Mouse (Mus musculus): ENCODE measurements around the gene Fam214a. TPM values are rescaled to one million over a fixed set of nuclear protein-coding genes. Genes with fewer than 3 reads are reported as not detected.

Fam214a gene
- polyA plus RNA-seq, 1 experiment from 2014 or later = 13.3 TPM

DNA sequence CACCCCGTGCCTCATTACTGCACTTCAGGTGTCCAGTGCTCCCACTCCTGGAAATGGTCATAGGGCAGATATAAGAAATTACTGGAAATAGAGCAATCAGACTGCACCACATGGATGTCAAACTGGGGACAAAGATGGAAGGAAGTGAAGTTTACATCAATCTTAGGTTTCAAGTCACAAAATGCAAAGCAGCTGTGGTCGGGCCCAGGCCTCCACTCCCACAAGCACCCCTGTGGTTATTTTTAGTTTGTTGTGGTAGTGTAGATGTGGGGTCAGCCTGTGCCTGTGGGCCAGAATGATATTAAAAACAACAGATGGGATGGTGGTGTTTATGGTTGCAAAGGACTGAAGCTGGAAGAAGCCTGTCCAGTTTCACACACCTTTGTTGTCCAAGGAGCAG, 33.1 kb downstream of the Fam214a start:
- no peak overlapping the region for H3K4me3 ChIP-seq (ENCODE audit: low read depth, low read length)
- 57% methylated on average over 2 of the region's 2 CpGs for WGBS
- no peaks in the 10 kb centered on the region; the same call in 1 of the 2 replicates for H3K4me1 ChIP-seq (ENCODE audit: control insufficient read depth, insufficient read depth, low read length)
- H3K27me3 ChIP-seq (ENCODE audit: control insufficient read depth, insufficient read depth, low read length) = no peaks in the 10 kb centered on the region
- H3K9me3 ChIP-seq (replicated peaks; ENCODE audit: control insufficient read depth, low read length) = no peaks in the 10 kb centered on the region
- H3K4me2 ChIP-seq (ENCODE audit: low read depth, low read length) = no peak overlapping the region
- no peaks in the 10 kb centered on the region for H3K36me3 ChIP-seq (replicated peaks; ENCODE audit: control insufficient read depth, insufficient read depth, low read depth, low read length)
- no peak overlapping the region for H3K9ac ChIP-seq (replicated peaks; ENCODE audit: low read length)
- no peak for ATAC-seq (replicated peaks; ENCODE audit: insufficient number of reproducible peaks, low FRiP score, low TSS enrichment, low read depth)
- DNase-seq (ENCODE audit: low spot score) = peak; percentile 35
- H3K27ac ChIP-seq (replicated peaks; ENCODE audit: low read depth, low read length) = no peak overlapping the region

DNA sequence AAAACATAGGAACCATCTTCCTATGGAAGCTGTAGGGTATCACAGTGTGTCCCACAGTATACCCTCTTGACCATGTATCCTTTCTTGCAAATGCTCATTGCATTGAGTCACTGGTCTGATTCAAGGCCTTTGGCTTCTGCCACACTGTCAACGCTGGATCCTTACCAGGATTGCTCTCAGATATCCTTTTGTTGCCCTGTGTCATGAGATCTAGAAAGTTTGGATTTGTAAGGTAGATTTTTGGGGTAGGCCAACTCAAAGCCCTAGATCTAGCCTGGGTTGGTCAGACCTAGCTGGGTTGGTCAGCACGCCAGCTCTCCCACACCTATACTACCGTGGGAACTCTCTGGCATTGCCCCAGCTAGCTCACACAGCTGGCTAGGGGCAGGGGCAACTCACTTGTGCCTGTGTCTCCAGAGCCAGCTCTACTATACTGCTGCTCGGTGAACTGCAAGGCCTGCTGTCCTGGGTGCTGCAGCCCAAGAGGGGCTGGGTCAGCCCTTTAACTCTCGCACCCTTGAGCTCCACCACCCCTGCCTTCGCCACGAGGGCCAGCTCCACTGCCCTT, 36.3 kb downstream of the Fam214a start:
- peak; percentile 48; the same call in 1 of the 2 replicates for ATAC-seq (replicated peaks; ENCODE audit: insufficient number of reproducible peaks, low FRiP score, low TSS enrichment, low read depth)
- WGBS = 87% methylated on average over 7 of the region's 7 CpGs

DNA sequence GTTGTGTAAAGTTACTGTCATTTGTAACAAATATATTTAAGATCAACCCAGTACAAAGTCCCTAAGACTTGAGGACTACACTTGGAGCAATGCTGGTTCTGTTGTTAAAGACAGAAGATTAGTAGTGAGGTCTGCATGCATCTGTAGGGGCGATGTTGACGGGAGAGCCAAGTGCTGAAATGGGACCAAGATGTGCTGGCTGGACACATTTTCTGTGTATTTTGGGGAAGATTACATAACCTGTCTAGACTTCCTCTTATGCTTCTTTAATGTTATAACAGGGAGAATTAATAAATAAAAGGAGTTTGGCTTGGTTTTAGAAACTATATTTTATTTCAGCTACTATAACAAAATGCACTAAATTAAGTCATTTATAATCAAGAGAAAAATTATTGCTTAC, 37.3 kb downstream of the Fam214a start:
- no peaks in the 10 kb centered on the region for H3K36me3 ChIP-seq (replicated peaks; ENCODE audit: control insufficient read depth, insufficient read depth, low read depth, low read length)
- no peak overlapping the region for H3K4me2 ChIP-seq (ENCODE audit: low read depth, low read length)
- no peaks in the 10 kb centered on the region for H3K27me3 ChIP-seq (ENCODE audit: control insufficient read depth, insufficient read depth, low read length)
- DNase-seq (ENCODE audit: low spot score) (no peak), ATAC-seq (replicated peaks; ENCODE audit: insufficient number of reproducible peaks, low FRiP score, low TSS enrichment, low read depth) (no peak)
- H3K4me1 ChIP-seq (ENCODE audit: control insufficient read depth, insufficient read depth, low read length) = no peaks in the 10 kb centered on the region; the same call in 1 of the 2 replicates
- WGBS = 81% methylated on average over 2 of the region's 2 CpGs
- H3K27ac ChIP-seq (replicated peaks; ENCODE audit: low read depth, low read length) = no peak overlapping the region
- no peak overlapping the region for H3K4me3 ChIP-seq (ENCODE audit: low read depth, low read length)
- no peaks in the 10 kb centered on the region for H3K9me3 ChIP-seq (replicated peaks; ENCODE audit: control insufficient read depth, low read length)
- H3K9ac ChIP-seq (replicated peaks; ENCODE audit: low read length) = no peak overlapping the region

More for the DNA sequence above, 36.3 kb downstream of the Fam214a start:
- Histone ChIP-seq H3K4me2 (ENCODE audit: low read depth, low read length) (no peak overlapping the region), H3K4me3 (ENCODE audit: low read depth, low read length) (no peak overlapping the region), H3K27ac (replicated peaks; ENCODE audit: low read depth, low read length) (no peak overlapping the region), H3K9me3 (replicated peaks; ENCODE audit: control insufficient read depth, low read length) (no peaks in the 10 kb centered on the region), H3K27me3 (ENCODE audit: control insufficient read depth, insufficient read depth, low read length) (no peaks in the 10 kb centered on the region), H3K36me3 (replicated peaks; ENCODE audit: control insufficient read depth, insufficient read depth, low read depth, low read length) (no peaks in the 10 kb centered on the region), H3K4me1 (ENCODE audit: control insufficient read depth, insufficient read depth, low read length) (no peaks in the 10 kb centered on the region; the same call in 1 of the 2 replicates), H3K9ac (replicated peaks; ENCODE audit: low read length) (no peak overlapping the region)
- DNase-seq (ENCODE audit: low spot score) = no peak

DNA sequence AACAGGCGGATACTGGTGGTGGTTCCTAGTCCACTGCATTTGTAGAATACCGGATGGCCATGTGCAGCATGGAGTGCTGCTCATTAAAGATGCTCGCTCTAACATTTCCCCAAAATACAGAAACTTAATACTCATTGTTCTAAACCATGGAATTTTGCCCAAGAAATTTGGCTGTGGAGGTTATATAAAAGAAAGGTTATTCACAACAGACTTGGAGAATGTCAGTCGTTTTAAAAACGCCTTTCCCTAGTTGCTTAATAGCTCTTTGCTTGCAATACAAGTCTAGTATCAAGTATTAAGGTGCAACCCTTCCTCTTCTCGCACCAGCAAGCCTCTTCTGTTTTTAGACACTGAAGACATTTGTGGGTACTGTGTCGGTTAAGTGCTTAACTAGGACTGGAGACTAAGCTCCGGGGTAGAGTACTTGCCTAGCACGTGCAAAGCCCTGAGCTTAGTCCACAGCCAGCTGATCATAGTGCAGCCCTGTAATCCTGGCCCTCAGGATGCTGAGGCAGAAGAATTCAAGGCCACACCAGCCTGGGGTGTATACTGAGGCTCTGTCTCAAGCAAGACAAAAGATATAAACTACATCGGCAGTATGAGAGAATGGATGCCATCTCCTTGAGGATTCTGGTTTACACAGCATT, 42.0 kb downstream of the Fam214a start:
- H3K4me1 ChIP-seq (ENCODE audit: control insufficient read depth, insufficient read depth, low read length) = no peaks in the 10 kb centered on the region
- H3K27ac ChIP-seq (replicated peaks; ENCODE audit: low read depth, low read length) = no peak overlapping the region
- no peak overlapping the region for H3K4me3 ChIP-seq (ENCODE audit: low read depth, low read length)
- H3K9me3 ChIP-seq (replicated peaks; ENCODE audit: control insufficient read depth, low read length) = no peaks in the 10 kb centered on the region
- WGBS = 87% methylated on average over 10 of the region's 10 CpGs
- H3K4me2 ChIP-seq (ENCODE audit: low read depth, low read length) = no peak overlapping the region
- H3K9ac ChIP-seq (replicated peaks; ENCODE audit: low read length) = no peak overlapping the region
- no peaks in the 10 kb centered on the region for H3K27me3 ChIP-seq (ENCODE audit: control insufficient read depth, insufficient read depth, low read length)
- DNase-seq (ENCODE audit: low spot score) = no peak
- no peaks in the 10 kb centered on the region for H3K36me3 ChIP-seq (replicated peaks; ENCODE audit: control insufficient read depth, insufficient read depth, low read depth, low read length)
- no peak for ATAC-seq (replicated peaks; ENCODE audit: insufficient number of reproducible peaks, low FRiP score, low TSS enrichment, low read depth)

DNA sequence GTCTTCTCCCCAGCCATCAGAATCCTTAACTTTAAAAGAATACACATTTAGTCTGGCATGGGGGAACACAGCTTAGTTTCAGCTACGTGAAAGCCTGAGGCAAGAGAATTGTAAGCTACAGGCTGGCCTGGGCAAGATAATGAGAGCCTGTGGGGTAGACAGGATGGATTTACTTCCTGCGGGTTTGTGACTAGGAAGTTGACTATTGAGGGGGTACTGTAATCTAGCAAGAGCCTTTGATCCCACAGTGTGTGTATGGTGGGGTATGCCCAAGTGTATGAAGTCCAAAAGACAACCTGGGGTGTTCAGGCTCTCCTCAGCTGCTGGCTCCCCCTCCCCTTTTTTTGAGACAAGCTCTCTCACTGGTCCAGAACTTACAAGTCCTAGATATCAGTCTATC, 43.7 kb downstream of the Fam214a start:
- WGBS = 53% methylated on average over 2 of the region's 2 CpGs
- Histone ChIP-seq H3K36me3 (replicated peaks; ENCODE audit: control insufficient read depth, insufficient read depth, low read depth, low read length) (no peaks in the 10 kb centered on the region), H3K4me3 (ENCODE audit: low read depth, low read length) (no peak overlapping the region), H3K4me1 (ENCODE audit: control insufficient read depth, insufficient read depth, low read length) (no peaks in the 10 kb centered on the region), H3K27me3 (ENCODE audit: control insufficient read depth, insufficient read depth, low read length) (no peaks in the 10 kb centered on the region), H3K27ac (replicated peaks; ENCODE audit: low read depth, low read length) (no peak overlapping the region), H3K4me2 (ENCODE audit: low read depth, low read length) (no peak overlapping the region), H3K9ac (replicated peaks; ENCODE audit: low read length) (no peak overlapping the region), H3K9me3 (replicated peaks; ENCODE audit: control insufficient read depth, low read length) (no peaks in the 10 kb centered on the region)
- ATAC-seq (replicated peaks; ENCODE audit: insufficient number of reproducible peaks, low FRiP score, low TSS enrichment, low read depth) = no peak
- no peak for DNase-seq (ENCODE audit: low spot score)

DNA sequence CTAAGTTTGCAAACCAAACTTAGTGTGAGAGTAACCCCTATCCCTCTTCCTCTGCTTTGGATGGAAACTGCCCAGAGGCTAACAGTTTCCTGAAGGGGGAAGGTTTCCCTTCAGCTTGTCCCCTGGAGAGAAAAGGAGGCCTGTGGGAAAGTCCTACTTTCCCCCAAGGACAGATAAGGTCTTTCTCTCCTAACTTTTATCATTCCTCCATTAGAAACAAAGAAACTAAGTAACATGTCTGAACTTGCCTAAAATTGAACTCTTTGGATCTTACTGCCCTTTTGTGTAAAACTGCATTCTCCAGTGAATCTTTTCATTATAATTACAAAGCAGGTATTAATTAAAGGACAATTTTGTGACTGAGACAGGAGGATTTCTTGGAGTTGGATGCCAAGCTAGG, 45.3 kb downstream of the Fam214a start:
- Histone ChIP-seq H3K27ac (replicated peaks; ENCODE audit: low read depth, low read length) (no peak overlapping the region), H3K4me1 (ENCODE audit: control insufficient read depth, insufficient read depth, low read length) (no peaks in the 10 kb centered on the region), H3K4me2 (ENCODE audit: low read depth, low read length) (no peak overlapping the region), H3K9me3 (replicated peaks; ENCODE audit: control insufficient read depth, low read length) (no peaks in the 10 kb centered on the region), H3K36me3 (replicated peaks; ENCODE audit: control insufficient read depth, insufficient read depth, low read depth, low read length) (no peaks in the 10 kb centered on the region), H3K9ac (replicated peaks; ENCODE audit: low read length) (no peak overlapping the region), H3K27me3 (ENCODE audit: control insufficient read depth, insufficient read depth, low read length) (no peaks in the 10 kb centered on the region), H3K4me3 (ENCODE audit: low read depth, low read length) (no peak overlapping the region)
- DNase-seq (ENCODE audit: low spot score) = no peak
- ATAC-seq (replicated peaks; ENCODE audit: insufficient number of reproducible peaks, low FRiP score, low TSS enrichment, low read depth) = no peak

DNA sequence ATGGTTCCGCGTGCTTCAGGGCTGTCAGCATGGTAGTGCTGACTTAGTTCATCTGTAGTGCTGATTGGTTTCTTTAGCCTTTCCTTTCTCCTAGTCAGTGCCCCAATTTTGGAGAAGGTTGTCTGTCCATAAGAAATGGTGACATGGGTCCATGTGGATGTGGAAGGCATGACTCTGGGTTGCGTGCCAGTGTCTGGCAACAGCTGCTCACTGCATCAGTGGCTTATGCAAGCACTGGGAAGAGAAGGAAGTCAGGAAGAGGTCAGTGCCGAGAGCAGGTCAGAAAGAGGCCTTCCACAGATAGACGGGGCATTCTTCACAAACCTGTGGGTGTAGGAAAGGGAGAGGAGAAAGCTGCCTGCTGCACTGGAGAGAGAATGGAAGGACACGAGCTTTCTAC, 48.3 kb downstream of the Fam214a start:
- WGBS = 85% methylated on average over 6 of the region's 6 CpGs
- H3K27ac ChIP-seq (replicated peaks; ENCODE audit: low read depth, low read length) = no peak overlapping the region
- no peak overlapping the region for H3K4me2 ChIP-seq (ENCODE audit: low read depth, low read length)
- H3K4me3 ChIP-seq (ENCODE audit: low read depth, low read length) = no peak overlapping the region
- H3K9me3 ChIP-seq (replicated peaks; ENCODE audit: control insufficient read depth, low read length) = no peaks in the 10 kb centered on the region
- ATAC-seq (replicated peaks; ENCODE audit: insufficient number of reproducible peaks, low FRiP score, low TSS enrichment, low read depth) = no peak
- H3K4me1 ChIP-seq (ENCODE audit: control insufficient read depth, insufficient read depth, low read length) = no peaks in the 10 kb centered on the region
- no peak for DNase-seq (ENCODE audit: low spot score)
- H3K36me3 ChIP-seq (replicated peaks; ENCODE audit: control insufficient read depth, insufficient read depth, low read depth, low read length) = no peaks in the 10 kb centered on the region
- no peak overlapping the region for H3K9ac ChIP-seq (replicated peaks; ENCODE audit: low read length)
- H3K27me3 ChIP-seq (ENCODE audit: control insufficient read depth, insufficient read depth, low read length) = no peaks in the 10 kb centered on the region

DNA sequence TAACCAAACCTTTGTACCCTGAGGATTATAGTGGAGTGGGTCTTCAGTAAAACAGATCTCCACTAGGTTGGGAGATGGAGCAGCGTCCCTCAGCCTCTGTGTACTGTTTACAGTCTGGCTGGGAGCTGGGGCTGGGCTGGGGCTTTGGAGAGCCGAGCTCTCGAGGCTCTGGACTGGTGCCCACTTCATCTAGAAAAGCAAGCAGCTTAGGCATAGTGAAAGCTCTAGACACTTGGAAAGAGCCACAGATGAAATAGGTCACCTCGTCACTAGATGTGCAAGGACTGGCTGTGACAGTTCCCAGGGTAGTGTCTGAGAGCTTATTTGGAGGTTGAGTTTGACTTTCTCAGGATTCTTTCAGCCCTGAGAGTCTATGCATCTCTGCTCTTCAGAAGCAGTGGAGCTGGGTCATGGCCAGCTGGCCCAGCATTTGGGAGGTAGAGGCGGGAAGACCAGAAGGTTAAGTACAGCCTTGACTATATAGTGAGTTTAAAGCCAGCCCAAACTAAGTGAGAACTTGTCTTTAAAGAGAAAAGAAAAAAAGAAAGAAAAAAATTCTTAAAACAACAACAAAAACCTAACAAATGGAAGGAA, 49.0 kb downstream of the Fam214a start:
- Histone ChIP-seq H3K4me1 (ENCODE audit: control insufficient read depth, insufficient read depth, low read length) (no peaks in the 10 kb centered on the region), H3K27ac (replicated peaks; ENCODE audit: low read depth, low read length) (no peak overlapping the region), H3K4me3 (ENCODE audit: low read depth, low read length) (no peak overlapping the region), H3K27me3 (ENCODE audit: control insufficient read depth, insufficient read depth, low read length) (no peaks in the 10 kb centered on the region), H3K9me3 (replicated peaks; ENCODE audit: control insufficient read depth, low read length) (no peaks in the 10 kb centered on the region), H3K36me3 (replicated peaks; ENCODE audit: control insufficient read depth, insufficient read depth, low read depth, low read length) (no peaks in the 10 kb centered on the region), H3K9ac (replicated peaks; ENCODE audit: low read length) (no peak overlapping the region), H3K4me2 (ENCODE audit: low read depth, low read length) (no peak overlapping the region)
- ATAC-seq (replicated peaks; ENCODE audit: insufficient number of reproducible peaks, low FRiP score, low TSS enrichment, low read depth) (no peak), DNase-seq (ENCODE audit: low spot score) (no peak)
- WGBS = 81% methylated on average over 5 of the region's 5 CpGs
